Mouse (Mus musculus): ENCODE data around the gene Myo3b. TPM values are rescaled to one million over a fixed set of nuclear protein-coding genes. Genes with fewer than 3 reads are reported as not detected.

Myo3b gene
- polyA plus RNA-seq, 1 experiment, result under 0.01 TPM

DNA sequence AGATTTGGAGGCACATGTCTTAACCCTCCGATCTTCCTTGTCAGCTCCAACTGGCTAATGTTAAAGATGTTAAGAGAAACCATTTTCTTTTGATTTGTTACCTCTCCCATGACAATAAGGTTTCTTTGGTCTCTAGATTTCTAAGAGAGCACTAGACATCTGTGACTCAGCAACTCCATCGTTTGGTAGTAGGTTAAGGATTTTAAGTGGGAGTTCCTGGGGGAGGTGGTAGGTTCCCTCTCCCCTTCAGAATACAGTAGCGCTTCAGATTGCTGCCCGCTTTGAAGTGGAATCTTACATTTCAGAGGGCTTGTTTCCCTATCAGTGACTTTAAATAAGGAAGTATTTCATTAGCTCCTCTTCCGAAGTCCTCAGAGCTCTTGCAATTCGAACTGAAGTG is 340.4 kb downstream of the Myo3b start:
- no peaks in the 10 kb centered on the region for H3K9me3 ChIP-seq (ENCODE audit: control insufficient read depth, low read length)
- TF ChIP-seq TAL1 (IDR thresholded peaks at IDR 0.05; ENCODE audit: low read length), result no peak
- no peak for TF ChIP-seq GATA1 (IDR thresholded peaks at IDR 0.05; ENCODE audit: low read length)
- H3K4me1 ChIP-seq (ENCODE audit: control insufficient read depth), result no peaks in the 10 kb centered on the region
- no peak overlapping the region for H3K4me3 ChIP-seq (replicated peaks)
- no peaks in the 10 kb centered on the region for H3K36me3 ChIP-seq (ENCODE audit: control insufficient read depth)
- H3K27me3 ChIP-seq (ENCODE audit: control insufficient read depth), result no peaks in the 10 kb centered on the region

- H3K36me3 ChIP-seq (ENCODE audit: control insufficient read depth), result no peaks in the 10 kb centered on the region
- H3K9me3 ChIP-seq (ENCODE audit: control insufficient read depth, low read length), result no peaks in the 10 kb centered on the region
- TF ChIP-seq TAL1 (IDR thresholded peaks at IDR 0.05; ENCODE audit: low read length) (no peak), GATA1 (IDR thresholded peaks at IDR 0.05; ENCODE audit: low read length) (no peak)
- H3K4me1 ChIP-seq (ENCODE audit: control insufficient read depth), result no peaks in the 10 kb centered on the region
- H3K27me3 ChIP-seq (ENCODE audit: control insufficient read depth), result no peaks in the 10 kb centered on the region
- H3K4me3 ChIP-seq (replicated peaks), result no peak overlapping the region
These were observed 341.0 kb downstream of the Myo3b start for GRCm38 (mm10) chr2:70379939-70380338.

DNA sequence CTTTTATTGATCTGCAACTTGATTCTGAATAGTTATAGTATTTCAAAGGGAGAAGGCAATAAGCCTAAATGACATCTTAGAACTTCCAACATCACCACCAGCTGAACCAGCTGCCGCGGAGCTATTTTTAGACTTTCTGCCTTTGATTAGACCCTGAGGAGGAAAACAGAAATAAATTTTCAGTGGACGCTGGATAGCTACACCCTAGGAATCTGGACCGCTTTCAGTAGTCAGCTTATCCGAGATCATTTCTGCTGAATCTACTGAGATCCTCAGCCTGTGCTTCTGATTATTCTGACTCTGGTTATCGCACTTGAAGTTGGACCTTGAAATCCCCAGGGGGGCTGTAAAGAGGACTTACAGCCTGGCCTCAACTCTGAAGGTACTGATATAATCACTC is 349.7 kb downstream of the Myo3b start:
- Histone ChIP-seq H3K9me3 (ENCODE audit: control insufficient read depth, low read length) (no peaks in the 10 kb centered on the region), H3K27me3 (ENCODE audit: control insufficient read depth) (no peaks in the 10 kb centered on the region), H3K36me3 (ENCODE audit: control insufficient read depth) (no peaks in the 10 kb centered on the region), H3K4me1 (ENCODE audit: control insufficient read depth) (no peaks in the 10 kb centered on the region), H3K4me3 (replicated peaks) (no peak overlapping the region)
- TF ChIP-seq GATA1 (IDR thresholded peaks at IDR 0.05; ENCODE audit: low read length), result no peak
- no peak for TF ChIP-seq TAL1 (IDR thresholded peaks at IDR 0.05; ENCODE audit: low read length)

GRCm38 (mm10) chr2:70389162-70389561 is 350.2 kb downstream of the Myo3b start:
- Histone ChIP-seq H3K4me3 (replicated peaks) (no peak overlapping the region), H3K36me3 (ENCODE audit: control insufficient read depth) (no peaks in the 10 kb centered on the region), H3K4me1 (ENCODE audit: control insufficient read depth) (no peaks in the 10 kb centered on the region), H3K27me3 (ENCODE audit: control insufficient read depth) (no peaks in the 10 kb centered on the region), H3K9me3 (ENCODE audit: control insufficient read depth, low read length) (no peaks in the 10 kb centered on the region)
- TF ChIP-seq GATA1 (IDR thresholded peaks at IDR 0.05; ENCODE audit: low read length) (no peak), TAL1 (IDR thresholded peaks at IDR 0.05; ENCODE audit: low read length) (no peak)

GRCm38 (mm10) chr2:70397734-70398276 is 358.9 kb downstream of the Myo3b start:
- Histone ChIP-seq H3K36me3 (ENCODE audit: control insufficient read depth) (no peaks in the 10 kb centered on the region), H3K4me3 (replicated peaks) (no peak overlapping the region), H3K27me3 (ENCODE audit: control insufficient read depth) (no peaks in the 10 kb centered on the region), H3K4me1 (ENCODE audit: control insufficient read depth) (no peaks in the 10 kb centered on the region), H3K9me3 (ENCODE audit: control insufficient read depth, low read length) (no peaks in the 10 kb centered on the region)
- TF ChIP-seq TAL1 (IDR thresholded peaks at IDR 0.05; ENCODE audit: low read length) (no peak), GATA1 (IDR thresholded peaks at IDR 0.05; ENCODE audit: low read length) (no peak)

DNA sequence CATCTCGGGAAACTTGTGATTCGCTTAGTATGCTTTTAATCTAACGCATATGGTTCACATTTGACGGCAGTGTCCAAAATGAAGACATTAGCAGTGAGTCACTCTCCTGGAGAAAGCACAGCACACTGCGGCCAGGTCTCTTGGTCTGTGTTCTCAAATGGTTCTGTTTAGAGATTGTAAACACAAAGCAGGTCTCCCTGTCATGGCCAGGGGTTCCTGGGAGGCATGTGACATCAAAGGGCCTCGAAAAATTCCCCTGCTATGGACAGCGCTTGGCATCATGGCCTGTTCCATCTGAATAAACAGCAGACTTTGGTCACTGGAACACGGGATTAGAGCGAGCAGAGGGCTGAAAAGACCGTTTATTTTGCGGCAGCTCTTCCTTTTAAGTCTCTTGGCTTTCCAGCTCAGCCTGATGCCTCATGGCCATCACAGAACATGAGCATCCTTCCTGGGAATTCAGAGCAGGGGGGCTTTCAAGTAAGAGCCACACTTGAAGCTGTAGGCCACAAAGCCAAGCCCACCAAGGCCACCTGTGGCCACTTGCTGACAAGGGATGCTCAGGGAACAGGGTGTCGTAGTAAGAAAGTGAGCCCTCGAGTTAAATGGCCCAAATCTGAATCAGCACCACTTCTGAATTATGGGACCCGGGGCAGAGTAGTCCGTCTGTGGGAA is 360.7 kb downstream of the Myo3b start:
- TF ChIP-seq GATA1 (IDR thresholded peaks at IDR 0.05; ENCODE audit: low read length) (no peak), TAL1 (IDR thresholded peaks at IDR 0.05; ENCODE audit: low read length) (no peak)
- no peaks in the 10 kb centered on the region for H3K36me3 ChIP-seq (ENCODE audit: control insufficient read depth)

GRCm38 (mm10) chr2:70400321-70400720 is 361.4 kb downstream of the Myo3b start:
- H3K4me3 ChIP-seq (replicated peaks), result no peak overlapping the region
- H3K36me3 ChIP-seq (ENCODE audit: control insufficient read depth), result no peaks in the 10 kb centered on the region
- no peak for TF ChIP-seq TAL1 (IDR thresholded peaks at IDR 0.05; ENCODE audit: low read length)
- TF ChIP-seq GATA1 (IDR thresholded peaks at IDR 0.05; ENCODE audit: low read length), result no peak
- H3K9me3 ChIP-seq (ENCODE audit: control insufficient read depth, low read length), result no peaks in the 10 kb centered on the region
- no peaks in the 10 kb centered on the region for H3K4me1 ChIP-seq (ENCODE audit: control insufficient read depth)
- no peaks in the 10 kb centered on the region for H3K27me3 ChIP-seq (ENCODE audit: control insufficient read depth)

More for the DNA sequence above, 360.7 kb downstream of the Myo3b start:
- Histone ChIP-seq H3K4me1 (ENCODE audit: control insufficient read depth) (no peaks in the 10 kb centered on the region), H3K9me3 (ENCODE audit: control insufficient read depth, low read length) (no peaks in the 10 kb centered on the region), H3K4me3 (replicated peaks) (no peak overlapping the region), H3K27me3 (ENCODE audit: control insufficient read depth) (no peaks in the 10 kb centered on the region)

GRCm38 (mm10) chr2:70404301-70404700 is 365.4 kb downstream of the Myo3b start:
- H3K4me3 ChIP-seq (replicated peaks), result no peak overlapping the region
- no peak for TF ChIP-seq GATA1 (IDR thresholded peaks at IDR 0.05; ENCODE audit: low read length)
- no peak for TF ChIP-seq TAL1 (IDR thresholded peaks at IDR 0.05; ENCODE audit: low read length)
- H3K36me3 ChIP-seq (ENCODE audit: control insufficient read depth), result no peaks in the 10 kb centered on the region
- no peaks in the 10 kb centered on the region for H3K27me3 ChIP-seq (ENCODE audit: control insufficient read depth)
- H3K4me1 ChIP-seq (ENCODE audit: control insufficient read depth), result no peaks in the 10 kb centered on the region
- no peaks in the 10 kb centered on the region for H3K9me3 ChIP-seq (ENCODE audit: control insufficient read depth, low read length)

- no peak overlapping the region for H3K4me3 ChIP-seq (replicated peaks)
- no peak for TF ChIP-seq GATA1 (IDR thresholded peaks at IDR 0.05; ENCODE audit: low read length)
- no peak for TF ChIP-seq TAL1 (IDR thresholded peaks at IDR 0.05; ENCODE audit: low read length)
These were observed 367.9 kb downstream of the Myo3b start for GRCm38 (mm10) chr2:70406846-70407245.

More at GRCm38 (mm10) chr2:70406846-70407245, 367.9 kb downstream of the Myo3b start:
- no peaks in the 10 kb centered on the region for H3K4me1 ChIP-seq (ENCODE audit: control insufficient read depth)
- H3K36me3 ChIP-seq (ENCODE audit: control insufficient read depth), result no peaks in the 10 kb centered on the region
- H3K27me3 ChIP-seq (ENCODE audit: control insufficient read depth), result no peaks in the 10 kb centered on the region
- no peaks in the 10 kb centered on the region for H3K9me3 ChIP-seq (ENCODE audit: control insufficient read depth, low read length)

Measured in erythroblast, embryonic 14.5 days (primary cell).